Mouse (Mus musculus) midbrain, embryonic 11.5 days (tissue): ENCODE results near the gene Scn1b. TPM values are rescaled to one million over a fixed set of nuclear protein-coding genes. Genes with fewer than 3 reads are reported as not detected.
A peak's percentile ranks its signal among the peaks of the same experiment; 100 is the strongest.

Experiments
- ATAC-seq: fragments of 200-750 bp; cut with Nextera tagmentation; 2 replicates; pipeline ENCODE4 v1.8.0; 2017; ENCODE audit warnings: moderate TSS enrichment, moderate library complexity; ENCODE audit not compliant: low FRiP score
- DNase-seq: peaks from one replicate; pipeline ENCODE4 v3.0.0; 2015; ENCODE audit warnings: low spot score; ENCODE audit errors: missing footprints
- H3K27ac ChIP-seq: fragments of 300-500 bp; sonication (generic); 2 replicates; pipeline ENCODE4 v1.5.1; 2014; ENCODE audit warnings: low read depth, low read length
- H3K27me3 ChIP-seq: fragments of 300-500 bp; sonication (generic); 2 replicates; pipeline ENCODE4 v1.6.1; 2014; ENCODE audit warnings: mild to moderate bottlenecking, low read length, moderate library complexity, mixed read lengths; ENCODE audit not compliant: control insufficient read depth, insufficient read depth
- H3K36me3 ChIP-seq: fragments of 300-500 bp; sonication (generic); 2 replicates; pipeline ENCODE4 v1.6.1; 2014; ENCODE audit warnings: mild to moderate bottlenecking, low read length, moderate library complexity, mixed read lengths; ENCODE audit not compliant: control insufficient read depth, insufficient read depth
- H3K4me1 ChIP-seq: fragments of 300-500 bp; sonication (generic); 2 replicates; pipeline ENCODE4 v1.6.1; 2014; ENCODE audit warnings: low read length; ENCODE audit not compliant: control insufficient read depth, insufficient read depth
- H3K4me2 ChIP-seq: fragments of 300-500 bp; sonication (generic); 2 replicates; pipeline ENCODE4 v1.6.1; 2014; ENCODE audit warnings: mild to moderate bottlenecking, moderate library complexity
- H3K4me3 ChIP-seq: fragments of 300-500 bp; sonication (generic); 2 replicates; pipeline ENCODE4 v1.5.1; 2014; ENCODE audit warnings: low read depth, low read length
- H3K9ac ChIP-seq: fragments of 300-500 bp; sonication (generic); 2 replicates; pipeline ENCODE4 v1.6.1; 2014; ENCODE audit warnings: low read length
- H3K9me3 ChIP-seq: fragments of 300-500 bp; sonication (generic); 2 replicates; pipeline ENCODE4 v1.6.1; 2016; ENCODE audit warnings: low read length; ENCODE audit not compliant: control insufficient read depth
- WGBS: fragments of 180-500 bp; shearing (Covaris S2); extraction: QIAGEN DNeasy Blood & Tissue Kit; methylation state at CpG from one replicate; pipeline ENCODE4 v1.1.7; 2014; 5-methylcytosine and 5-hydroxymethylcytosine counted together
- polyA plus RNA-seq: library from polyadenylated mRNA; unstranded; fragments of >200 nt; fragmentation: Nextera tagmentation; extraction: Ambion mirVana; gene quantifications from 2 replicates; pipeline ENCODE4 v1.2.1, GENCODE M21; 2014

Gene Scn1b
- polyA plus RNA-seq, 1 experiment from 2014 or later: 1.1 TPM

DNA sequence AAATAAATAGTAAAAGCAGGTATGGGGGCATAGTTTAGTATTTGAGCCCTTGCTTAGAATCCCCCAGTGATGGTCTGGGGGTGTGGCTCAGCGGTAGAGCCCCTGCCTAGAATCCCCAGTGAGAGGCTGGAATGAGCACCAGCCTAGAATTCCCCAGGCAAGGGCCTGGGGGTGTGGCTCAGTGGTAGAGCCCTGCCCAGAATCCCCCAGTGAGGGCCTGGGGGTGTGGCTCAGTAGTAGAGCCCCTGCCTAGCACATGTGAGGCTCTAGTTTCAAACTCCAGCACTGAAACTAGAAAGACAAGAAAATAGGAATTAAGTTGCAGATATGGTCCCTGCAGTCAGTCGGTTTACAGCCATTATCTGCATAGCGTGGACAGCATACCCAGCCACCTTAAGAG, 35.0 kb upstream of the Scn1b start:
- ATAC-seq (no peak), DNase-seq (no peak)
- H3K4me2 ChIP-seq: no peak overlapping the region
- H3K27ac ChIP-seq: no peak overlapping the region
- no peak overlapping the region for H3K9ac ChIP-seq
- no peaks in the 10 kb centered on the region for H3K27me3 ChIP-seq
- no peaks in the 10 kb centered on the region for H3K36me3 ChIP-seq
- no peaks in the 10 kb centered on the region for H3K4me1 ChIP-seq
- WGBS: 57% methylated on average over 3 of the region's 3 CpGs
- H3K4me3 ChIP-seq: no peak overlapping the region
- H3K9me3 ChIP-seq: no peaks in the 10 kb centered on the region

DNA sequence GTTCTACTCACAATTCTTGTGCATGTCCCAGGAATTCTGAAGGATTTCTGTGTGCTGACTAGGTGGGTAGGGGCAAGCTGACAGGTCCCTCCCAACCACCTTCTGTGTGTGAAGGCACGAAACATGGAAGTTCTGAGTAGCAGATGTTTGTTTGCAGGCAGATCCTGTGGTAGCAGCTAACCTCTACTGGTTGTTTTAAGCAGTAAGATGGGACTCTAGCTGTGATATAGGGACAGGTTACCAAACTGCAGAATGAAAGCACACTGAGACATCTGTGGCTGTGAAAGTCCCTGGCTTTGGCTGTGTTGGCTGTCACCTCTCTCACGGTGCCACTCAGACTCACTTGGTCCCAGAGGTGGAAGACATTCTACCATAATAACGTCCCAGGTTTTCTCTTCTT, 34.4 kb upstream of the Scn1b start:
- Histone ChIP-seq H3K4me2 (no peak overlapping the region), H3K9me3 (no peaks in the 10 kb centered on the region), H3K27ac (no peak overlapping the region), H3K4me1 (no peaks in the 10 kb centered on the region), H3K27me3 (no peaks in the 10 kb centered on the region), H3K36me3 (no peaks in the 10 kb centered on the region), H3K9ac (no peak overlapping the region), H3K4me3 (no peak overlapping the region)
- no peak for ATAC-seq
- WGBS: 78% methylated on average over 3 of the region's 3 CpGs
- DNase-seq: no peak

DNA sequence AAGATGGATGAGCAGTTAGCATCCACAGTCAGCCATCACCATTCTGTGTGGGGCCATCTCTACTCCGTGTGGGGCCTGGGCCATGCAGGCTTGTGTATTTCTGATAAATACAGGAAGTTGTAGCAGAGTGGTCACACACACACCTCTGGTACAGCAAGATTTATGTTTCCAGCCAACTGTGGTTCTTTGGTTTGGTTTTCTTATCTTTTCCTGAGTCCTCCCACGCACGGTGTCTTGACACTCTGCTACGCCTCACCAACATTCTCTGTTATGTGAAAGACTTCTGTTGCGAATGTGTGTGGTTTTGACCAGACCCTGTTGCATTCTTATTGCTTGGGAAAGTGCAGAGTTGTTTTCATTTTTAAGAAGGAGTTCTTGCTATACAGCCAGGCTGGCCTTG, 34.0 kb upstream of the Scn1b start:
- Histone ChIP-seq H3K27me3 (no peaks in the 10 kb centered on the region), H3K9me3 (no peaks in the 10 kb centered on the region), H3K4me3 (no peak overlapping the region), H3K27ac (no peak overlapping the region), H3K4me1 (no peaks in the 10 kb centered on the region), H3K9ac (no peak overlapping the region), H3K4me2 (no peak overlapping the region), H3K36me3 (no peaks in the 10 kb centered on the region)
- WGBS: 93% methylated on average over 5 of the region's 5 CpGs
- no peak for DNase-seq
- ATAC-seq: no peak

- WGBS: 48% methylated on average over 19 of the region's 19 CpGs
- no peak overlapping the region for H3K4me3 ChIP-seq
- no peak overlapping the region for H3K9ac ChIP-seq
- no peaks in the 10 kb centered on the region for H3K36me3 ChIP-seq
- no peak for ATAC-seq
- H3K4me1 ChIP-seq: peaks cover 5% of the 10 kb centered on the region; the same call in 1 of the 2 replicates
- H3K27ac ChIP-seq: no peak overlapping the region
- DNase-seq: no peak
- H3K4me2 ChIP-seq: no peak overlapping the region
- no peaks in the 10 kb centered on the region for H3K27me3 ChIP-seq
- no peaks in the 10 kb centered on the region for H3K9me3 ChIP-seq
Measured at GRCm38 (mm10) chr7:31156034-31156928, 29.5 kb upstream of the Scn1b start.

DNA sequence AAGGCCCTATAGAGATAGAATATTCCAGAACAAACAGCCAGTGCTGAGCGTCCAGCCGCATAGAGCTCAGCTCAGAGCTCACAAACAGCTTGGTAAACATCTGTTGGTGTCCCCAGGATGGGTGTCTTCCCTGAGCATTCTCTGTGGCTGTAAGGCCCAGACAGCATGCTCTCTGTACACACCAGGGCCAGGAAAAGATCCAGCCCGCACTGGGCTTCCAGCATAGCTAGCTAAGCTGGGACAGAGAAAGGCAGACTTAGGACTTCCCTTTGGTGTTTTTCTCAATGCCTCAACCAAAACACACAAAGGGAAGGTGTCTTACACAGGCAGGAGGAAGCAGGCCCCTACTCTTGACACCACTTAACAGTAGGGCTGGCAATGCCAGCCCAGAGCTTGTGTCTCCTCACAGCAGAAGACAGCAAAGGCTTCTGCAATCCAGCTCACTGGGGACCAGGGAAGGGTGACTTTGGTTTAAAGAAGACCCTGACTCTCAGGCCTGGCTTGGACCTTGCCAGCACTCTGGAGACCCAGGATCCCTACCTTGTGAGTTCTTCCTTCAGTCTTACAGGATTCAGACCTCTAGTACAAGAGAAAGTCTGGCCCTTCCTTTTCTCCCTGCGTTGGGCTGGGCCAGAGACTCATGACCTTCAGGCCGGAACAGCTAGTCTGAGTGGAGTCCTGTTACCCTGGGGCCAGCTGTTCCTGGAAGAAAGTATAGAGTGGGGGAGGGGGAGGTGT, 28.7 kb upstream of the Scn1b start, which contains the start of gene Gramd1a:
TSS of gene Gramd1a (minus strand) at position 601 of the 738 bp plus-strand sequence.
- peaks cover 5% of the 10 kb centered on the region; the same call in 1 of the 2 replicates for H3K4me1 ChIP-seq
- no peaks in the 10 kb centered on the region for H3K27me3 ChIP-seq
- no peak within 1 kb of the TSS for H3K27ac ChIP-seq
- ATAC-seq (no peak), DNase-seq (no peak)
- no peak within 1 kb of the TSS for H3K4me2 ChIP-seq
- H3K9ac ChIP-seq: no peak within 1 kb of the TSS
- H3K9me3 ChIP-seq: no peaks in the 10 kb centered on the region
- 67% methylated on average over 5 of the region's 5 CpGs for WGBS
- H3K36me3 ChIP-seq: no peaks in the 10 kb centered on the region
- H3K4me3 ChIP-seq: no peak within 1 kb of the TSS

GRCm38 (mm10) chr7:31153536-31154320, 26.9 kb upstream of the Scn1b start:
- no peak overlapping the region for H3K27ac ChIP-seq
- H3K9me3 ChIP-seq: no peaks in the 10 kb centered on the region
- no peak overlapping the region for H3K4me3 ChIP-seq
- no peak overlapping the region for H3K4me2 ChIP-seq
- ATAC-seq (no peak), DNase-seq (no peak)
- H3K9ac ChIP-seq: no peak overlapping the region
- no peaks in the 10 kb centered on the region for H3K36me3 ChIP-seq
- 93% methylated on average over 6 of the region's 6 CpGs for WGBS
- no peaks in the 10 kb centered on the region for H3K27me3 ChIP-seq
- peaks cover 5% of the 10 kb centered on the region; the same call in 1 of the 2 replicates for H3K4me1 ChIP-seq

GRCm38 (mm10) chr7:31151301-31152241, 24.8 kb upstream of the Scn1b start:
- Histone ChIP-seq H3K9me3 (no peaks in the 10 kb centered on the region), H3K4me3 (peak overlapping the region; percentile 86), H3K9ac (peak overlapping the region; percentile 97), H3K27ac (peak overlapping the region; percentile 95), H3K27me3 (no peaks in the 10 kb centered on the region), H3K4me1 (peaks cover 16% of the 10 kb centered on the region), H3K4me2 (peak overlapping the region; percentile 73), H3K36me3 (peaks cover 2% of the 10 kb centered on the region; the same call in 1 of the 2 replicates)
- DNase-seq (peak; percentile 97), ATAC-seq (peak; percentile 29)
- 22% methylated on average over 23 of the region's 23 CpGs for WGBS
